Mouse (Mus musculus) midbrain, embryonic 16.5 days (tissue): ENCODE measurements around the gene Brsk2. TPM values are rescaled to one million over a fixed set of nuclear protein-coding genes. Genes with fewer than 3 reads are reported as not detected.
A peak's percentile ranks its signal among the peaks of the same experiment; 100 is the strongest.

ENCODE experiments used
- ATAC-seq: fragments of 200-750 bp; cut with Nextera tagmentation; 2 replicates; pipeline ENCODE4 v1.8.0; 2017; ENCODE audit warnings: moderate TSS enrichment
- H3K27ac ChIP-seq: fragments of 300-500 bp; sonication (generic); 2 replicates; pipeline ENCODE4 v1.5.1; 2014; ENCODE audit warnings: mild to moderate bottlenecking, low read length, mixed read lengths
- H3K27me3 ChIP-seq: fragments of 300-500 bp; sonication (generic); 2 replicates; pipeline ENCODE4 v1.6.1; 2014; ENCODE audit warnings: low read depth, low read length, mixed read lengths; ENCODE audit not compliant: control insufficient read depth, insufficient read depth
- H3K36me3 ChIP-seq: fragments of 300-500 bp; sonication (generic); 2 replicates; pipeline ENCODE4 v1.6.1; 2014; ENCODE audit warnings: mild to moderate bottlenecking, low read length, moderate library complexity, mixed read lengths; ENCODE audit not compliant: control insufficient read depth, insufficient read depth
- H3K4me1 ChIP-seq: fragments of 300-500 bp; sonication (generic); 2 replicates; pipeline ENCODE4 v1.6.1; 2014; ENCODE audit warnings: mild to moderate bottlenecking, low read length, mixed read lengths; ENCODE audit not compliant: control insufficient read depth, insufficient read depth
- H3K4me2 ChIP-seq: fragments of 300-500 bp; sonication (generic); 2 replicates; pipeline ENCODE4 v1.6.1; 2014; ENCODE audit warnings: mild to moderate bottlenecking, low read length, mixed read lengths
- H3K4me3 ChIP-seq: fragments of 300-500 bp; sonication (generic); 2 replicates; pipeline ENCODE4 v1.5.1; 2014; ENCODE audit warnings: low read depth, mild to moderate bottlenecking, low read length, moderate library complexity, mixed read lengths
- H3K9ac ChIP-seq: fragments of 300-500 bp; sonication (generic); 2 replicates; pipeline ENCODE4 v1.6.1; 2014; ENCODE audit warnings: low read depth, low read length, mixed read lengths
- H3K9me3 ChIP-seq: fragments of 300-500 bp; sonication (generic); replicated peaks from 2 replicates; pipeline ENCODE4 v1.6.1; 2014; ENCODE audit warnings: mild to moderate bottlenecking, low read length, mixed read lengths; ENCODE audit not compliant: control insufficient read depth, poor library complexity, severe bottlenecking
- WGBS: fragments of 180-500 bp; shearing (Covaris S2); extraction: QIAGEN DNeasy Blood & Tissue Kit; methylation state at CpG from one replicate; pipeline ENCODE4 v1.1.7; 2014; 5-methylcytosine and 5-hydroxymethylcytosine counted together
- polyA plus RNA-seq: library from polyadenylated mRNA; unstranded; fragments of >200 nt; fragmentation: Nextera tagmentation; extraction: Ambion mirVana; gene quantifications from 2 replicates; pipeline ENCODE4 v1.2.1, GENCODE M21; 2015

Gene Brsk2
- polyA plus RNA-seq, 1 experiment from 2014 or later: 21.8 TPM

DNA sequence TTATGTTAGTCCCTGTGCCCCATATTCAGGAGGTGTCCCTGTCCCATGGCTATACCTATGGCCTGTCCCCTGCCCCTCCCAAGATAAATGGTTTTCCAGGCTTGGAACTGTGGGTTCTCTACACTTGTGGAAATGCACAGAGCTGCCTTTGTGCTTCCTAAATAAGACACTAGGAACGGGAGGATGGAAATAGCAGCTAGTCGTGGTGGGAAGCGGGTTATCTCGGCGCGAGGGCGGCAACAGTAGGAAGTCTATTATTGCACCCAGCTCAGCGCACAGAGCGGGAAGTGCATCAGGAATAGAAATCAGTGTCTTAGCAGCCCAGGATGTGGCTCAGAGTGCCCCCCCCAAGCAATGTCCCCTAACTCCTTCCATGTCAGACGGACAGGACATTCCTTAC lies 20.9 kb upstream of the Brsk2 start:
- Histone ChIP-seq H3K4me1 (no peaks in the 10 kb centered on the region), H3K36me3 (no peaks in the 10 kb centered on the region), H3K4me2 (no peak overlapping the region), H3K27me3 (no peaks in the 10 kb centered on the region), H3K4me3 (no peak overlapping the region), H3K27ac (no peak overlapping the region), H3K9me3 (no peaks in the 10 kb centered on the region), H3K9ac (no peak overlapping the region)
- no peak for ATAC-seq
- 75% methylated on average over 10 of the region's 10 CpGs for WGBS

GRCm38 (mm10) chr7:141934128-141934898 lies 15.2 kb upstream of the Brsk2 start:
- 0 out of 2 replicates have a peak overlapping the region, but pooled peaks have one; percentile 1 for H3K27ac ChIP-seq
- H3K9me3 ChIP-seq: no peaks in the 10 kb centered on the region
- 40% methylated on average over 7 of the region's 7 CpGs for WGBS
- H3K4me1 ChIP-seq: 0 out of 2 replicates have a peak, but pooled peaks cover 2% of the 10 kb centered on the region
- H3K4me2 ChIP-seq: no peak overlapping the region
- no peak overlapping the region for H3K4me3 ChIP-seq
- H3K27me3 ChIP-seq: no peaks in the 10 kb centered on the region
- ATAC-seq: peak; percentile 51; the same call in 1 of the 2 replicates
- H3K9ac ChIP-seq: no peak overlapping the region
- no peaks in the 10 kb centered on the region for H3K36me3 ChIP-seq

DNA sequence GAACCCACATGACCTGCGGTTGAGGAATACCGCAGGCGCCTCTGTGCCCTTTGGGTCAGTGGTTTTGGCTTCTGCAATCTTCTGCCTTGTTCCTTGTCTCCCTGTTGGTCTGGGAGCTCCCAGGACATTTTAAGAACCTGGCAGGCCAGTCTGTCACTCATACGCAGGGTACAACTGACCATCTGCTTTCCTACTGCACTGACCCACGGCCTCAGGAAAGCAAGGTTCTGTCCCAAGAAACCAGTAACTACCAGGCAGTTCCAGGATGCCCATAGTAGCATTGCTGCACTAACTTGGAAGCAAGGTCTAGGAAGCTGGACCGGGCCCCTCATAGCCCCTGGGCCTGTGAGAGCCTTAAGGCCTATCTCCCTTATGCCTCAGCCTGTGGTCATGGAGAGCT lies 14.6 kb upstream of the Brsk2 start:
- no peak overlapping the region for H3K4me3 ChIP-seq
- no peak for ATAC-seq
- H3K9ac ChIP-seq: no peak overlapping the region
- H3K36me3 ChIP-seq: no peaks in the 10 kb centered on the region
- 0 out of 2 replicates have a peak, but pooled peaks cover 2% of the 10 kb centered on the region for H3K4me1 ChIP-seq
- no peak overlapping the region for H3K27ac ChIP-seq
- no peaks in the 10 kb centered on the region for H3K27me3 ChIP-seq
- H3K9me3 ChIP-seq: no peaks in the 10 kb centered on the region
- no peak overlapping the region for H3K4me2 ChIP-seq
- 77% methylated on average over 6 of the region's 6 CpGs for WGBS

GRCm38 (mm10) chr7:141943444-141943843 lies 6.1 kb upstream of the Brsk2 start:
- Histone ChIP-seq H3K27ac (no peak overlapping the region), H3K4me1 (peaks cover 17% of the 10 kb centered on the region), H3K9ac (no peak overlapping the region), H3K4me3 (no peak overlapping the region), H3K27me3 (no peaks in the 10 kb centered on the region), H3K4me2 (no peak overlapping the region), H3K9me3 (no peaks in the 10 kb centered on the region), H3K36me3 (no peaks in the 10 kb centered on the region)
- 74% methylated on average over 5 of the region's 5 CpGs for WGBS
- ATAC-seq: no peak

GRCm38 (mm10) chr7:141945927-141946326 lies 3.6 kb upstream of the Brsk2 start:
- H3K4me3 ChIP-seq: peak overlapping the region; percentile 12; the same call in 1 of the 2 replicates
- H3K36me3 ChIP-seq: no peaks in the 10 kb centered on the region
- peak overlapping the region; percentile 32 for H3K4me2 ChIP-seq
- peak overlapping the region; percentile 16 for H3K9ac ChIP-seq
- 4% methylated on average over 7 of the region's 7 CpGs for WGBS
- no peaks in the 10 kb centered on the region for H3K9me3 ChIP-seq
- H3K27ac ChIP-seq: peak overlapping the region; percentile 78
- peak; percentile 66 for ATAC-seq
- peaks cover 22% of the 10 kb centered on the region for H3K4me1 ChIP-seq
- no peaks in the 10 kb centered on the region for H3K27me3 ChIP-seq

DNA sequence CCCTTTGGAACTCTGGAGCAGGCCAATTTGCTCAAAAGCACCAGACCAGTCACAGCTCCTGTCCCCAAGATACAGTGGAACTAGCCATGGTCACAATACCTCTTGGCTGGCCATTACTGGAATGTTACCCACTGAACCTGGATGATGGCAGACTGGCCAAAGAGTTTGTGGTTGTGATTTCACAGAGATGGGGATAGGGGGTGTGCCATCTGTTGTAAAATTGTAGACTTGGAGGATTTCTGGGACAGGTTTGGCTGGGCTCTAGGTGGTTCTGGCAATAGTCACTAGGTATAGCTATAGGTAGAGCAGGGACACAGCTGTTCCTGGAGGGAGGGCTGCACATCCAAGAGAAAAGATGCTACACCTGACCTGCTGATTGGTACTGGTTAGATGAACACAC lies 2.0 kb upstream of the Brsk2 start:
- H3K27me3 ChIP-seq: no peaks in the 10 kb centered on the region
- H3K4me3 ChIP-seq: no peak overlapping the region
- H3K4me2 ChIP-seq: no peak overlapping the region
- ATAC-seq: no peak
- peaks cover 36% of the 10 kb centered on the region for H3K4me1 ChIP-seq
- no peak overlapping the region for H3K9ac ChIP-seq
- H3K36me3 ChIP-seq: peaks cover 4% of the 10 kb centered on the region
- H3K27ac ChIP-seq: no peak overlapping the region
- no peaks in the 10 kb centered on the region for H3K9me3 ChIP-seq

DNA sequence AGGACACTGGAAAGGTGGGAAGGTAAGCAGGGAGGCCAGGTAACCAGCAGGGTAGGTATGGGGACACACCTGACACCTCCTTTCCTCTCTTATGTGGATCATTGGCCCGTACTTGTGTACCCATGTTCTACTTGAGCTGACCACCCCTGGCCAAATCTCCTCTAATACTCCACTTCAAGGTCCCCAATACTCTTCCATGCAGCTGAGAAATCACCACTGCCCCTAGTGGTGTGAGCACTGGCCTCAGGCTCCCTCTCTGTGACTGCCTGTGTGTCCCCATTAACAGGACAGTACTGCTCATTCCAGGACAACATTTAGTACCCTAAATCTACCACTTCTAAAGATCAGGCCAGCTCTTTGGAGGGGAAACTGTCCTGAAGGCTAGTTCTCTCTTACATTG lies 1.5 kb upstream of the Brsk2 start:
- no peak for ATAC-seq
- H3K9ac ChIP-seq: no peak overlapping the region
- H3K27me3 ChIP-seq: no peaks in the 10 kb centered on the region
- WGBS: 100% methylated on average over 1 of the region's 1 CpGs
- H3K4me1 ChIP-seq: peaks cover 40% of the 10 kb centered on the region
- peak overlapping the region; percentile 60 for H3K4me2 ChIP-seq
- H3K9me3 ChIP-seq: no peaks in the 10 kb centered on the region
- no peak overlapping the region; the same call in 1 of the 2 replicates for H3K27ac ChIP-seq
- H3K4me3 ChIP-seq: no peak overlapping the region
- peaks cover 4% of the 10 kb centered on the region for H3K36me3 ChIP-seq

GRCm38 (mm10) chr7:141949799-141950103 lies 200 bp downstream of the Brsk2 start:
- H3K36me3 ChIP-seq: peaks cover 4% of the 10 kb centered on the region
- peaks cover 57% of the 10 kb centered on the region for H3K4me1 ChIP-seq
- H3K9me3 ChIP-seq: no peaks in the 10 kb centered on the region
- 2% methylated on average over 28 of the region's 54 CpGs for WGBS
- peak overlapping the region; percentile 99 for H3K4me2 ChIP-seq
- H3K9ac ChIP-seq: peak overlapping the region; percentile 100
- H3K27ac ChIP-seq: peak overlapping the region; percentile 96
- no peaks in the 10 kb centered on the region for H3K27me3 ChIP-seq
- peak; percentile 18 for ATAC-seq
- H3K4me3 ChIP-seq: peak overlapping the region; percentile 95

GRCm38 (mm10) chr7:141950104-141951013 lies 808 bp downstream of the Brsk2 start:
- WGBS: under 1% methylated on average over 64 of the region's 84 CpGs
- H3K27me3 ChIP-seq: no peaks in the 10 kb centered on the region
- peak; percentile 26 for ATAC-seq

More at GRCm38 (mm10) chr7:141950104-141951013, 808 bp downstream of the Brsk2 start:
- Histone ChIP-seq H3K36me3 (peaks cover 4% of the 10 kb centered on the region), H3K27ac (peak overlapping the region; percentile 96), H3K9me3 (no peaks in the 10 kb centered on the region), H3K4me2 (peak overlapping the region; percentile 99), H3K9ac (peak overlapping the region; percentile 100), H3K4me1 (peaks cover 60% of the 10 kb centered on the region), H3K4me3 (peak overlapping the region; percentile 95)
